Mouse (Mus musculus): ENCODE data around the gene Tnfrsf13b. TPM values are rescaled to one million over a fixed set of nuclear protein-coding genes. Genes with fewer than 3 reads are reported as not detected.

Tnfrsf13b gene
- 1.8 and 2.2 TPM in 2 replicates for polyA plus RNA-seq (2012; rRNA removed)

DNA sequence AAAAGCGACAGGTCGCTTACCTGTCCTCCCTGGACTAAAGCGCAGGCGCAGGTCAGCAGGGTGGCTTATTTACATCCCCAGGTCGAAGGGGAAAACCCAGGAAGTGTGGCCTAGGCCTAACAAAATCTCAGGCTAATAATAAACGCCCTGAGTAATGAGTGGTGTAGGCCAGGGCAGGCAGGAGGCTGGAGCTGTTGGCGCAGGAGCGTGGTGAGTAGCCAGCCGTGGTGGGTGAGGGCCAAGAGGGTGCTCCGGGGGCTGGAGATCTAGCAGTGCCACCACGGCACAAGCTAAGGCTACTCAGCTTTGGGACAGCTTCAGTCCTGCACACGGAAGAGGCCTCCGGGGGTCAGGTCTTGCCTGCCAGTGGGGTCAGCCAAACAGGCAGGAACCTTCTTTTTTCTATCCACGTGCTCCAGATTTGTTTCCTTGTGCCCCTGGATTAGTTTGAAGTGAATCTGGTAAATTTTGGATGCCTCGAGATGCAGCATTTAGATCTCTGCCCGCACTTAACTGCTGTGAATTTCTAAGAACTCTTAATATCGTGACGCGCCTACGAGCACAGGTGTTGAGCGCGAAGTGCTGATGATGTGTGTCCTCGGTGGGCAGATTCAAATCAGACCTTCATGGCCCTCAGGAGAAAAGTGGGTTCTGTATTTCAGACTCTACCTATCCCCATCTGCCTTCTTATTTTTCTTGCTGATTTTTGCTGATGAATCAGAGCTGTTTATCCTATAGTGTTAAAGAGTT lies at the start of gene Tnfrsf13b:
Gene Tnfrsf13b (plus strand): TSS at position 150 of the 750 bp plus-strand sequence.

GRCm38 (mm10) chr11:61174821-61175658 lies 48.5 kb downstream of the Tnfrsf13b start, which contains the start of gene Usp22:
Gene Usp22 (minus strand): TSS chr11:61175055.

Other genes starting within 250 kb of the Tnfrsf13b start
- 58.6 and 66.9 TPM in 2 replicates for gene Tmem11, start 247.5 kb upstream of the Tnfrsf13b start, polyA plus RNA-seq (2012; rRNA removed)
- 14.0 and 27.5 TPM in 2 replicates for gene Natd1, start 212.0 kb upstream of the Tnfrsf13b start, polyA plus RNA-seq (2012; rRNA removed)
- 16.7 and 23.8 TPM in 2 replicates for gene Map2k3, start 194.7 kb upstream of the Tnfrsf13b start, polyA plus RNA-seq (2012; rRNA removed)
- gene Kcnj12, start 104.2 kb upstream of the Tnfrsf13b start, polyA plus RNA-seq (2012; rRNA removed), result 0.95 and 2.4 TPM in 2 replicates
- 144 and 166 TPM in 2 replicates for gene Usp22, start 48.3 kb downstream of the Tnfrsf13b start, polyA plus RNA-seq (2012; rRNA removed)
- 0.04 TPM in 1 of 2 replicates, not detected in the other for gene Aldh3a1, start 80.8 kb downstream of the Tnfrsf13b start, polyA plus RNA-seq (2012; rRNA removed)
- gene Aldh3a2, start 140.7 kb downstream of the Tnfrsf13b start, polyA plus RNA-seq (2012; rRNA removed), result 23.3 and 24.9 TPM in 2 replicates
- gene Slc47a2, start 216.1 kb downstream of the Tnfrsf13b start, polyA plus RNA-seq (2012; rRNA removed), result 0.05 TPM in 1 of 2 replicates, not detected in the other